Mouse (Mus musculus) bone marrow macrophage, adult 2 months (primary cell): ENCODE results near the gene 4930404N11Rik. TPM values are rescaled to one million over a fixed set of nuclear protein-coding genes. Genes with fewer than 3 reads are reported as not detected.

Experiments used
- H3K27ac ChIP-seq: 2 replicates; pipeline ENCODE4 v1.5.1; 2012; ENCODE audit warnings: low read depth, low read length; ENCODE audit not compliant: insufficient read depth
- H3K4me1 ChIP-seq: 2 replicates; pipeline ENCODE4 v1.6.1; 2012; ENCODE audit warnings: low read length; ENCODE audit not compliant: control insufficient read depth, insufficient read depth
- H3K4me3 ChIP-seq: 2 replicates; pipeline ENCODE4 v1.5.1; 2012; ENCODE audit warnings: mild to moderate bottlenecking, low read length, moderate library complexity; ENCODE audit not compliant: insufficient read depth
- CTCF ChIP-seq: IDR thresholded peaks from 2 replicates; pipeline ENCODE4 v1.5.1; 2012; ENCODE audit warnings: low read depth, mild to moderate bottlenecking, low read length, moderate library complexity
- POLR2A ChIP-seq: IDR thresholded peaks from 2 replicates; pipeline ENCODE4 v1.6.1; 2012; ENCODE audit warnings: mild to moderate bottlenecking, low read depth, low read length, borderline replicate concordance
- polyA plus RNA-seq: library from polyadenylated mRNA; stranded (reverse); fragments of >200 nt; gene quantifications from 2 replicates; pipeline ENCODE4 v1.2.4, GENCODE M21; 2012; ENCODE audit not compliant: missing spikeins, insufficient read depth, insufficient read length

4930404N11Rik gene
- polyA plus RNA-seq, 1 experiment: not detected

DNA sequence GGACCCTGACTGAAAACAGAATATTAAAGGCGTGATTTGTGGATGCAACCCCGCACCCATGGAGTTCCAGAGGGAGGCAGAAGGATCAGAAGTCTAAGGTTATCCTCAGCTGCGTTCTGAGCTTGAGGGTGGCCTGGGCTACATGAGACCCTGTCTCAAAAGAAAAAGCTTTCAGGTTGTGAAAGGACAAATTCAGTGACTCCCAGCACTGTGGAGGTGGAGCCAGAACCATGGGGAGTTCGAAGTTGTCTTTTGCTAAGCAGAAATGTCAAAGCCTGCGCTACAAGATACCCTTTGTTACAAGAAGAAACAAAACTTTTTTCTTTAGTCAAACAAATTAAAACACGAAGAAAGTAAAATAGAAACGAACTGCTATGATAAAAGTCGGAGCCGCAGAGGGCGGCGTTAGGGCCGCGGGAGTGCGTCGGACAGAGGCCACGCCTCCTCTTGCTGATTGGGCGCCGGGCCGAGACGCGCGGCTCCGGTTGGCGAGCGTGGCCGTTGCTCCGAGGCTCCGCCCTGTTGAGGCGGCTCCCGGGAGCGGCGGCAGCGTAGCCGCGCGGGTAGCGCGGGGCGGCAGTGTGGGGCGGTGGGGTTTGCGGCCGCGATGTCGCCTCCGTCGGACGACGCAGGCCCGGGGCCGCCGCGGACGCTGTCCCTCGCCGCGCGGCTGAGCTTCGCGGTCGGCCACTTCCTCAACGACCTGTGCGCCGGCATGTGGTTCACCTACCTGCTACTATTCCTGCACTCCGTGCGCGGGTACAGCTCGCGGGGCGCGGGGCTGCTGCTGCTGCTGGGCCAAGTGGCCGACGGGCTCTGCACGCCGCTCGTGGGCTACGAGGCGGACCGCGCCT, 8.4 kb downstream of the 4930404N11Rik start, which contains the start of gene Mfsd12:
Gene Mfsd12, plus strand, starts transcription at position 501 of the 854 bp plus-strand sequence.
- peak within 1 kb of the TSS; percentile 76 for H3K4me3 ChIP-seq
- H3K27ac ChIP-seq: peak within 1 kb of the TSS; percentile 99
- no peak for TF ChIP-seq CTCF
- TF ChIP-seq POLR2A: no peak
- H3K4me1 ChIP-seq: peaks cover 39% of the 10 kb centered on the region

DNA sequence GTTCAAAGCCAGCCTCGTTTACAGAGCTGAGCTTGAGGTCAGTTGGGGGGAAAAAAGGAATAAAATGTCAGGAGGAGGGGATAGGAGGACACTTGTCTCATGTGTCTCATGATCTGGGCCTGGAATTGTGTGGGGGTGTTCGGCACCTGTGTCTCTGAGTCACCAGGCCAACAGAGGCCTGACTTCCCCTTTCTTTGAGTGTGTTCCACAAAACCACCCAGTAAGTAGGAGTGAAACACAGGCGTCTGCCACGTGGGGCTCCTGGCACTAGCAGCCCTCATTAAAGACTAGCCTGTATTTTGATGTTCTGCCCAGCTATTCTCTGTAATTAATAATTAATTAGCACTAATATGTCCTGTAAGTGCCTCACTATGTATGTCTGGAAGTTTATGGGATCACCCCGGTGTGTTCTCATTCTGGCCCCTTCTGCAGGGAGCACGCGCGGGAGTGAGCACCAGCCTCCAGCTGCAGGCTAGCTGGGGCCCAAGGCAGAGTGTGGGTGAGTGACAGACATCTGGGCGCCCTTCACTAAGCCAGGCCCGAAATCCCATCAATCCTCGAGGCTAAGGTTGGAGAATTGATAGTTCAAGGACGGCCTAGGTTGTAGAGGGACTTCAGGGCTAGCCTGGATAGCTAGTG, 9.1 kb downstream of the 4930404N11Rik start:
- Histone ChIP-seq H3K4me3 (peak overlapping the region; percentile 66), H3K4me1 (peaks cover 41% of the 10 kb centered on the region)

DNA sequence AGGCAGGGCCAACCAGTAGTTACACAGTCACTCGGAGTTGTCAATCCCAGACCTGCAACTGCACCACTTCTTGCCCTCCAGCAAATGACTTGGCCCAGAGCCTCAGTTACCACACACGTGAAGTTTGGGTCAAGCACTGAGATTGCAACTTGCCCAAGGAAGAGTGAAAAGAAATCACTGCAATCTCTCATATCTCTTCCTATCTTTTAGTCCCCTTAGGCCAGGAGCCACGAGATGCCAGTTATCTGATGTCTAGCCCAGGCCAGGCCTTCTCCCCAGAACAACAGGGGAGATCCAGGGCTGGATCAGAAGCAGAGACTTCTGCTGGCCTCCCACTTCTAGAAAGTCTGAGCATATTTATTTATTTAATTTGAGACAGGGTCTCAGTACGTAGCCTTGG, 10.1 kb downstream of the 4930404N11Rik start:
- Histone ChIP-seq H3K4me3 (no peak overlapping the region), H3K4me1 (peaks cover 40% of the 10 kb centered on the region), H3K27ac (peak overlapping the region; percentile 98)
- TF ChIP-seq POLR2A (no peak), CTCF (no peak)

More for the DNA sequence above, 9.1 kb downstream of the 4930404N11Rik start:
- peak overlapping the region; percentile 98 for H3K27ac ChIP-seq
- no peak for TF ChIP-seq CTCF
- TF ChIP-seq POLR2A: no peak

DNA sequence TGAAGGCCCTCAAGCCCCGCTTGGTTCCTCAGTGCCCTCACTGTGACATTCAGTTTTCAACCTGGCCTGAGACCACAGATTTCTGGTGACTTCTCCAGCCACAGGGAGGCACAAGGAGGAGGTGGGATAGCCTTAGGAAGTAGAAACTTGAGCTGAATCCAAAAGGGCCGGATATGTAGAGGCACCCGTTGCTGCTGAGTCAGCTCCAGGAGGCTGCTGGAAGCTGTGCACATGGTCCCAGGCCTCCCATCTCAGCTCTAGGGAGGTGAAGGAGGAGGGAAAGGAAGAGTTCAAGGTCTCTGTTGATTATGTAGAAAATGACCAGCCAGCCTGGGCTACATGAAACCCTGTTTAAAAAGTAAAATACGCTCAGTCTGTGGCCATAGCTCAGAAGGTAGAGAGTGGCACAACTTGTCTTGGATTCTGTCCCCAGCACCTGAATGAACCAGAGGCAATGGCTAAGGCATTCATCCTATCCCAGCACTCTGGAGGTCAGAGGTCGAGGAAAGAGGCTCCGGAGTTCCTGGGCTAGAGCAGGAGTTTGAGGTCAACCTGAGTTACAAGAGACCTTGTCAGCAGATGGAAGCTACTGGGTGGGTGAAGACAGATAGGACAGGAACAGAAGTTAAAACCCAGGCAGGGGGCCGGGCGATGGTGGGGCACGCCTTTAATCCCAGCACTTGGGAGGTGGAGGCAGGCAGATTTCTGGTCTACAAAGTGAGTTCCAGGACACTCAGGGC, 10.7 kb downstream of the 4930404N11Rik start:
- H3K27ac ChIP-seq: peak overlapping the region; percentile 98
- no peak overlapping the region for H3K4me3 ChIP-seq
- TF ChIP-seq POLR2A (no peak), CTCF (no peak)
- H3K4me1 ChIP-seq: peaks cover 40% of the 10 kb centered on the region

DNA sequence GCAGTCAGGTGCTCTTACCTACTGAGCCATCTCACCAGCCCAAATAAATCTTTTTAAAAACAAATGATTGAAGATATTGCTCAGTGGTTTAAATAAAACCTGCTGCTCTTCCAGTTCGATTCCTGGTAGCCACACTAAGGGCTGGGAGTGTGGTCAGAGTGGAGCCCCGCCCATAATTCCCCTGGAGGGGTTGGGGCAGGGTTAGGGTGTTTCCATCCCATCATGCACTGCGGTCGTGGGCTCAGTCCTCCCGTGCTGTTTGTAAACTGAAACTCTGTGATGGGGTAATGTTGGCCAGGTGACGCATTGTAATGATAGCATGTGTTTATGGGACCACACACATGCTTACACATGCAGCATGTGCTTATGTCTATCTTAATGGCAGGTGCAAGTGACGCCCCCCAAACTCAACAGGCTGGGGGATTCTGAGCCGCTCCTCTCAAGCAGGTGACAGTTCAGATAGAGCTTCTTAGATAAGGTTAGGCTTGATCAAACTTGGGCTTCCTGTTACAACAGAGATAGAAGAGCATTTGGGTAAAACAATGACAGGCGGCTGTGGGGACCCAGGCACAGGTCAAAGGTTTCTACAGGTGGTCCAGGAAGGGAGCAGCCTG, 13.8 kb downstream of the 4930404N11Rik start:
- peak overlapping the region; percentile 59 for H3K27ac ChIP-seq

DNA sequence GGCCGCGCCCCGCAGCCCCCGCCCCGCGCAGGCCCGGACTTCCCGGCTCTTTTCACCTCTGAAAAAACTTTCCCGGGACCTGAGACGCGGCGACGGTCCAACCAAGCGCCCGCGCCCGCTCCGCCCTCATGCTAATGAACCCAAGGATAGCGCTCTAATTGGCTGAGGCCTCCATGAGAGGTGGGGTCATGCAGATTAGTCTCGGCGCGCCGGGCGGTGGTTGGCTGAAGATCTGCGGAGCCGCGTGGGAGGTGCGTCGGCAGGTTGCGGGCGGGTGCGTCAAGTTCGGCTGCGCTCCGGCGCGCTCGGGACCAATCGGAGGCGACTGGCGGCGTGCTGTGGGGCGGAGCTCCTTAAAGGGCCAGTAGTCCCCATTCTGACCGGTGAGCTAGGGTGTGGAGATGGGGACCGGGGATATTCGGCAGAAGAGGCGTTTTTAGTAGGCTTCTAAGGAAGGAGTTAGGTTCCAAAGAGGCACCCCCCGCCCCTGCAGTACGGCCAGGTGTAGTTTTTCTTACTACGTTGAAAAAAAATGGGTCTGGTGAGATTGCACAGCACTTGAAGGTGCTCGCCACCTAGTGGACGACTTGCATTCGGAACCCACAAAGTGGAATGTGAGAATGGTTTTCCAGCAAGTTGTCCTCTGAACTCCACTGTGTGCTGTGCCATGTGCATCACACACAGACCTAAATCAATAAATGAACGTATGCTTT, 15.1 kb downstream of the 4930404N11Rik start, which contains the start of gene Hmg20b:
Gene Hmg20b, minus strand, starts transcription at position 130 of the 713 bp plus-strand sequence.
- H3K27ac ChIP-seq: peak within 1 kb of the TSS; percentile 62
- peaks cover 33% of the 10 kb centered on the region for H3K4me1 ChIP-seq
- TF ChIP-seq POLR2A (no peak), CTCF (peak; percentile 98)
- H3K4me3 ChIP-seq: peak within 1 kb of the TSS; percentile 93

More for the DNA sequence above, 13.8 kb downstream of the 4930404N11Rik start:
- peaks cover 40% of the 10 kb centered on the region for H3K4me1 ChIP-seq
- H3K4me3 ChIP-seq: peak overlapping the region; percentile 7; the same call in 1 of the 2 replicates
- TF ChIP-seq CTCF (no peak), POLR2A (no peak)

DNA sequence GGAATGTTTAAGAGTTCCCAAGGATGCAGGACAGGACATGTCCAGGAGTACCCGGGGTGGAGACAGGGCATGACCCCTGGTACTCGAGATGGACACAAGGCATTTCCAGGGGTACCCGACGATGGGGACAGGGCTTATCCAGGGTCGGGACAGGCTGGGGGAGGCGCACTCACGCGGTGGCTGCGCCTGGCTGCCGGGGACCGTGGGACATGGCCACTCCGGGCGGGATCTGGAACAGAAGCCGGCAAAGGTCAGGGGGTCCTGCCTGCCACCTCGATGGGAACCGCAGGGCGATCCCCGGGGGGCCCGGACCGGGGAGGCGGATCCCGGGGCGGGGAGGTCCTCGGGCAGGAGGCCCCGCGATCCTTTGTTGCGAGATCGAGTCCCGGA, 15.7 kb downstream of the 4930404N11Rik start:
- H3K4me3 ChIP-seq: peak overlapping the region; percentile 93
- peaks cover 28% of the 10 kb centered on the region for H3K4me1 ChIP-seq
- no peak for TF ChIP-seq CTCF
- TF ChIP-seq POLR2A: no peak
- H3K27ac ChIP-seq: peak overlapping the region; percentile 62

DNA sequence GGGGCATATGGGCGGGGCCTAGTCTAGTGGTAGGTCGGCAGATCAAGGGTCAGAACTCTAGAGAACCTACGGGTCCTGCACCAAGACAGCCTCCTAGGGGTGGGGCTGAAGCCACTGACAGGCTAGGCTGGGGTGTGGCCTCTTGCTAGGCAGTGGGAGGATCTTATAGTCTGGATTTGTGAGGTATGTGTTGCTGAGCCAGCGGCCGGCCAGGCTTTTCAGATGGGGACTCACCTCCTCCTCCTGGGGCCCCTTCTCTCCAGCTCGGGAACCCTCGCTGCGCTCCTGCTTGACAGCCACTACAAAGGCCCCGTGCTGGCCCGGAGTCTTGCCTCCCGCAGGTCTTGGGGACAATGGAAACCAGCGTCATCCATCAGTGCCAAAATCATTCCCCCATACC, 16.5 kb downstream of the 4930404N11Rik start:
- Histone ChIP-seq H3K4me3 (peak overlapping the region; percentile 93), H3K4me1 (peaks cover 22% of the 10 kb centered on the region), H3K27ac (0 out of 2 replicates have a peak overlapping the region, but pooled peaks have one; percentile 62)
- TF ChIP-seq POLR2A (no peak), CTCF (no peak)

DNA sequence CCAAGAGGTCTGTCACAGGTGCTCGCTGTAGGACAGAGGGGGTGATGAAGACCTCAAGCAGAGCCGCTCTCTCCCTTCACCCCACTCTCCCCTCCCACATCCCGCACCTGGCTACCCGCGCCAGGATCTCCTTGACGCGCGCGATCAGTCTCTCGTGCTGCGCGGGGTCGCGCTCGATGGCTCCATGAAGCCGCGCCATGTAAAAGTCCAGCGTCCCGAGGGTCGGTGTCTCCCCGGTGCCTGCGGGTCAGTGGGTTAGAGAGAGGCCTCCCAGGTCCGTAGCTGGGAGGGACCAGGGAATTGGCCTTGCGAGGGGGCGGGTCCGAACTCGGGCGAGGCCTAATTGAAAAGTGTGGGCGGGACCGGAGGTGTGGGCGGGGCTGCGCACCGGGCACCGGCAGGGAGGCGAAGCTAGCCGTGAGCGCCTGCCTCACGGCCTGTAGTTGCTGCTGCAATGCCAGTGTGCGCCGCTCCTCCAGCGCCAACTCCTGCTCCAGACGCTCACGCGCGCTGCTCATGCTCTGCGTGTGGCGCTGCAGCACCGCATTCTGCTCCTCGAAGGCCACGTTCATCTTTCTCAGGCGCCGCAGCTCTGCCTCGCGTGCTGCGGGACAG, 19.1 kb downstream of the 4930404N11Rik start:
- Histone ChIP-seq H3K4me3 (no peak overlapping the region), H3K4me1 (peaks cover 10% of the 10 kb centered on the region), H3K27ac (no peak overlapping the region)
- no peak for TF ChIP-seq CTCF
- TF ChIP-seq POLR2A: no peak
